Mouse (Mus musculus): ENCODE data around the gene Fancg.
"Not testable (repeated sequence)": the region's sequence is repeated elsewhere in the genome, so short reads cannot be mapped to it uniquely, and the experiment has no call there.

Gene Fancg

DNA sequence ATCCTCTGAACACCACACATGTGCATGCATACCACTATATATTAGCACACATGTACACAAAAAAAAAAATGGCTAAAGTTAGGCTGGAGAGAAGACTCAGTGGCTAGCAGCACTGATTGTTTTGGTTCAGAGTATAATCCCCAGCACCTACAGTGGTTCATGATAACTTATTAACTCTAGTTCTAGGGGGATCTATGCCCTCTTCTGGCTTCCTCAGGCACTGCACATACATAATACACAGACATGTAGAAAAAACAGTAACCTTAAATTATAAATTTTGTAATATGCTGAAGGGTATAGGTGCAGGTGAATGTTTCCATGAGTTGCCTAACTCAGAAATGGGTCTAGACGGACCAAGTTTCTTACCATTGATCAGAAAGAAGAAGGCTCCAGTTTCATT is 22.0 kb downstream of the Fancg start:
- DNase-seq, result no peak

DNA sequence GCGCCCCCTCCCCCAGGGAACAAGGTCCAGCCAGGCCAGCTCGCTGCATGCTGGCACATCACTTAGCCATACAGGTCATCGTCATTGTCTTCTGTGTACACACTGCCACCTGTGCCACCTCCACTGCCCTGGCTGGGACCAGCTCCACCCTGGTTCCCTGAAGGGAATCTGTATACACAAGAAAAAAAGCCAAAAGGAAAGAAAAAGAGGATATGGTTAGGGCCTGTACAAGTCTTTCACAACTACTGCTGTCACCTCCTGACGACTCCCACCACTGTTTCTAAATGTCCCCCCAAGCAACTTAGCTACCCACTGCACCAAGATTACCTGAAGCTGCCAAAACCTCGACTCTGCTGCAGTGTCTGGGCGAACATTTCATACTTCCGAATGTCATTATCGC is 29.8 kb downstream of the Fancg start:
- not testable (repeated sequence) for DNase-seq

DNA sequence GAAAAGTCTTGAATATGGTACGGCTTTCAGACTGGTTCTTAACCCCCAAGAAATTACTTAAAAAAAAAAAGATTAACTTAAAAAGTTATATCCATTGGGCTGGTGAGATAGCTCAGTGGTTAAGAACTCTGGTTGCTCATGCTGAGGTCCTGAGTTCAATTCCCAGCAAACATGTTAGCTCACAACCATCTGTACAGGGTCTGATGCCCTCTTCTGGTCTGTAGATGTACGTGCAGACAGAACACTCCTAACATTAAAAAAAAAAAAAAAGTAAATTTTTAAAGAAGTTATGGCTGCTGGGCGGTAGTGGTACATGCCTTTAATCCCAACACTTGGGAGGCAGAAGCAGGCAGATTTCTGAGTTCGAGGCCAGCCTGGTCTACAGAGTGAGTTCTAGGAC is 32.2 kb downstream of the Fancg start:
- DNase-seq, result no peak

DNA sequence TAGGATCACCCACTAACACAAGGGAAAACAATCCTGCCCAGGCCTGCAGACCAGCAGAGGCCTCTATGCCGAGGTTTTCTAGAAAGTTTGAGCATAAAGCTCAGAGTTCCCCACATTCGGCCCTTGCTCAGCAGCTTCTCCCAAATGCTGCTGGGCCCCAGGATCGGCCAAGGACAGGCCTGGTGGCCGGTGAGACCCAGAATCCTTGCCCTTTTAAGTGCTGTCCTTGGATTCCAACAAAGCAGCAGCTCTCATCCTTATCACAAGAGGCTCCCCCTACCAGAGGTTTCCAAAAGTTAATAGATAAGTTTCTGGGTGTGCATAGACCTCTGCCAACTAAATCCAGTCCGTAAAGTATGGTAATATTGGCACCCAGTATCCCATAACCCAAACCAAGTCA is 36.4 kb downstream of the Fancg start:
- DNase-seq, result no peak

DNA sequence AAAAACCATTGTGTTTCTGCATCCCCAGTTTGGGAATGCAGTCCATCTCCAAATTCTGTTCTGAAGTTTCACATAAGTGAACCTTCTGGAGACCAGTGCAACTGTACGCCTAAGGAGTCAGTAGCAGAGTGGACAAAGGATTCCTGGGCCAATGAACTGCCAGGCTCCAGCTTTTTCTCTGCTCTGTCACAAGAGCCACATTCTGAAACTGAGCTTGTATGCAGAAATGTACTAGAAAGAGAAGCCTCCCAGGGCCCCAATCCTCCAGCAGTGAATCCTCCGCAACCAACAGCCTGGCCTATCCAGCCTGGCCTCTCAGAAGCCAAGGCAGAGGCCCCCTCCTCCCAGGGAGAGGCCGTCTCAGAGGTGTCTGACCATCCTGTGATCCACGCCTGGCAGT is 37.4 kb downstream of the Fancg start:
- DNase-seq, result no peak

DNA sequence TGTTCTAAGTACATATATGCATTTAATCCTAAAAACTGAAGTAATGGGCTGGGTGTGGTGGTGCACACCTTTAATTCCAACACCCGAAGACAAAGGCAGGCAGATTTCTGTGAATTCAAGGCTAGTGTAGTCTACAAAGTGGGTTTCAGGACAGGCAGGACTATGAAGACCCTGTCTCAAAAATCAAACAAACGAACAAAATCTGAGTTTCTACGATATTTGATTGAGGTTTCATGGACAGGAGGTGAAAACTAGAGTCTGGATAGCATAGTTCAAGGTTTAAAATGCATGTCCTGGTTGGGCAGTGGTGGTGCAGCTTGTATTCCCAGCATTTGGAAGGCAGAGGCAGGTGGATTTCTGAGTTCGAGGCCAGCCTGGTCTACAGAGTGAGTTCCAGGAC is 41.0 kb downstream of the Fancg start, which contains the start of gene 1700022I11Rik:
1700022I11Rik (plus strand) TSS at position 301 of the 400 bp plus-strand sequence.
- DNase-seq, result no peak

DNA sequence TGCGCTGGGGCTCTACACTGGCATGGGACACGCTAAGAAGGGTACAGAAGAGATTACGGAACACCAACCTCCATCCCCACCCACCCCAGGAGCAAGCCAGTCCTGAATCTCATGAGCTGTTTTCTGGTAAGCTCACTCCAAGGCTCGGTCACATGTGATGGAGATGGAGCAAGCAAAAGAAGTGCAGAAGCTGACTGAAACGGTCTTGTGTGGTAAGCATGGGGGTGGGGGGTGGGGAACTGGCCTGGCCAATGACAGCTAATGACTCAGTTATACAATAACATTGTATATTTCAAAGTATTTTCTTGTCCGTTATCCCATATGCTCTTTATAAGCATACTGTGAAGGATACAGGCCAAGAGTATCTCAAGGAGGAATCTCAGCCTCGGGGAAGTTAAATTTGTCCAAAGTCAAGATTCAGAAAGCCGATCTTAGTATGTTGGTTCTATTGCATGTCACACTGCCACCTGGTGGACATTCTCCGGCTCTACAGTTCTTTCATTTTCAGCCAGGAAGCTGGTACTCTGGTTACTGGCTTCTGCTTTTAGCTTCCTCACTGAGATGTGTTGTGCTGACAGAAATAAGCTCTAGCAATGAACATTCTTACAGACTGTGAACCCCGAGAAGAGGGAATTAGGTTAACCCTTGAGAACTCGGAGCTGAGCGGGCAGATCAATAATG is 45.1 kb downstream of the Fancg start:
- peak; percentile 23 to 29 for DNase-seq

DNA sequence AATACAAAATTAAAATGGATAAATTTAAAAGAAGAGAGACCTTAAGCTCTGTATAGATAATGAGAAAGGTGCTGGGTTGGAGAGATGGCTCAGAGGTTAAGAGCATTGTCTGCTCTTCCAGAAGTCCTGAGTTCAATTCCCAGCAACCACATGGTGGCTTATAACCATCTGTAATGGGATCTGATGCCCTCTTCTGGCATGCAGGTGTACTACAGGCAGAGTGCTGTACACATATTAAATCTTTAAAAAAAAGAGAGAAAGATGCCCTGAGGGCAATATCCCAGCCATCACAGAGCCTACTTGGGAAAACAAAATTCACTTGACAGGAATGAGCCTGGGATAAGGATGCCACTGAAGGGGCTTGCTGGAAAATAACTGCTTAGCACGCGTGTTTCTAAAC is 46.8 kb downstream of the Fancg start:
- no peak for DNase-seq

DNA sequence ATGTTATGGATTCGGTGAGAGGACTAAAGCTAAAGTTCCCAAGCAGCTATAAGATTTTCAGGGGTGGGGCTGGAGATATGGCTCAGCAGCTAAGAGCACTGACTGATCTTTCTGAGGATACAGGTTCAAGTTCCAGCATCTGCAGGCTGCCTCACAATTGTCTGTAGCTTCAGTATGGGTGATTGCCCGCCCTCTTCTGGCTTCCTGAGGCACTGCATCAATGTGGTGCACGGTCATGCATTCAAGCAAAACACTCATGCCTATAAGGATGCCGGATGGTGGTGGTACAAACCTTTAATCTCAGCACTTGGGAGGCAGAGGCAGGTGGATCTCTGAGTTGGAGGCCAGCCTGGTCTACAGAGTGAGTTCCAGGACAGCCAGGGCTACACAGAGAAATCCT is 48.7 kb downstream of the Fancg start:
- DNase-seq, result peak; percentile 58 to 65

DNA sequence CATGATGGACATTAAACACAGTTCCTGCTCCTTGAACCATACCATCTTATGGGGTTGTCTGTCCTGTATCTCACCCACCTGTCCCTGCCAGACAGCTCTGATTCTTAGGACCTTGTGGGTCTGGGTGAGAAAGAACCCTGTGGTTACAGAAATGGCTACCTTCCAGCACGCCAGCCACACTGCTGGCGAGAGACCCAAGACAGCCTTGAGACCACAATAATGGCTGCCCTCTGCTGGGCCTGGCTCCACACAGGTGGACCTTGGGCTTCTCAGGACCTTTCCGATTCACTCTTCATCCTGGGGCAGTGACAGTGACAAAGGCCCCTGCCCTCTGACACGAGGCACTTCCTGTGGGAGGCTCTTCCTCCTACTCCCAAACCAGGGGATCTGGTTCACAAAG is 50.9 kb downstream of the Fancg start:
- DNase-seq, result no peak

DNA sequence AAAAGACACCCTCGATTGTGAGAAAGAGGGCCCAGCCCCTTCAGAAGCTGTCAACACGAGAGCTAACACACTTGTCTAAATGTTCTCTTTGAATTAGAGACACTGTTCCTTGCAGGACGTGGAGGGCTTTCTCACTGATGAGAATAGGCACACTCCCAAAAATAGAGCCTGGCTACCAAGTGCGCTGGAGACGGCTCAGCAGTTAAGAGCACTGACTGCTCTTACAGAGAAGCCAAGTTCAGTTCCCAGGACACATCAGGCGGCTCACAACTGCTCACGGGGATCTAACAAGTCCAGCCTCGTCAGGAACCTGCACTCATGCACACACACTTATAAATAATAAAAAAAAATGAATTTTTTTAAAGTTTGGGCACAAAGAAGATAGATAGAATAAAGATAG is 51.4 kb downstream of the Fancg start:
- DNase-seq, result no peak

DNA sequence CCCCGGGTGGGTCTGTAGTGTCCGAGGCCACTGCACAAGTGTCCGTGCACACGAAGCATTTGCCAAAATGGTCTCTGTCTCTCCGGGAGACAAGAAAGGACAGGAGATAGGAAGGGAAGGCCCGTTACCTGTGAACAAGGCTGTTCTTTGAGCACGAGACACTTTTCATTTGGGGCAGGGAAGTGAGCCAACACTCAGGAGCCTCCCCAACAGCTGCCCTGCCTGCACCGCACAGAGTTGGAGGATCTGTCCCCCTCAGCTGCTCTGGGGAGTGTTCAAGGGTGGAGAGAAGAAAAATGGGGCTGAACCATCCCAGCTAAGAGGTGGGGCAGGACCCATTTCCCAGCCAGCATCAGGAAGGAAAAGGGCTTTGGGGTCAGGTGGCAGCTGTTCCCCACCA is 52.3 kb downstream of the Fancg start:
- DNase-seq, result no peak

DNA sequence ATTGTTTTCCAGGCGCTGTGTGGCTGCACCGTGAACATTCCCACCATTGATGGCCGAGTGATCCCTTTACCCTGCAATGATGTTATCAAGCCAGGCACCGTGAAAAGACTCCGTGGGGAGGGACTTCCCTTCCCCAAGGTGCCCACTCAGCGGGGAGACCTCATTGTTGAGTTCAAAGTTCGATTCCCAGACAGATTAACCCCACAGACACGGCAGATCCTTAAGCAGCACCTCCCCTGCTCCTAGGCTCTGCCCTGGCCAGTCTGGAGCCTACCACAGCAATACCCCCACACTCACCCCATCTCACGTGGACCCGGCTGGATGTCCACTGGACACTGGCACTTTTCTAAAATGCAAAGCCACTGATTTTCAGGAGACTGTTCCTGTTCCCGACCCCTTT is 53.0 kb downstream of the Fancg start:
- no peak for DNase-seq

DNA sequence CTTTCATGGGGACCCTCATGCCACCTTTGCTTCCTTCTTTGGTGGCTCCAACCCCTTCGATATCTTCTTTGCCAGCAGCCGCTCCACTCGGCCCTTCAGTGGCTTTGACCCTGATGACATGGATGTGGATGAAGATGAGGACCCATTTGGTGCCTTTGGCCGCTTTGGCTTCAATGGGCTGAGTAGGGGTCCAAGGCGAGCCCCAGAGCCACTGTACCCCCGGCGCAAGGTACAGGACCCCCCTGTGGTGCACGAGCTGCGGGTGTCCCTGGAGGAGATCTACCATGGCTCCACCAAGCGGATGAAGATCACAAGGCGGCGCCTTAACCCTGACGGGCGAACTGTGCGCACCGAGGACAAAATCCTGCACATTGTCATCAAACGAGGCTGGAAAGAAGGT is 53.7 kb downstream of the Fancg start:
- no peak for DNase-seq

DNA sequence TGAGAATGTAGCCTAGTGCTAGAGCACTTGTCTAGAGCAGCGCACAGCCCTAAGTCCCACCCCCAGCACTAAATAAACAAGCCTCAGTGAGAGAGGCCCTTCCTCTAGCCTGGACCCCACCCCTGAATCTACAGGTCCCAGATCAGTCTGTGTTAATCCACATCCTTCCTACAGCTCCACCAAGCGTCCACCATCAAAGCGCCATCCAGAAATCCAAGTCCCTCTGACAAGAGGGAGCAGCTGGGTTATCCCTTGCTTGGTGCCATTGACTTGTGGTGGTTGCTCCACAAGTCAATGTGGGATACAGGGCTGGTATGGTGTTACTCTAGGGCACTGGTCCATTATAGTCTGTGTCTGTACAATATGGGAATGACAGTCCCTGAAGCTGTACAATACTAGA is 55.1 kb downstream of the Fancg start:
- no peak for DNase-seq

DNA sequence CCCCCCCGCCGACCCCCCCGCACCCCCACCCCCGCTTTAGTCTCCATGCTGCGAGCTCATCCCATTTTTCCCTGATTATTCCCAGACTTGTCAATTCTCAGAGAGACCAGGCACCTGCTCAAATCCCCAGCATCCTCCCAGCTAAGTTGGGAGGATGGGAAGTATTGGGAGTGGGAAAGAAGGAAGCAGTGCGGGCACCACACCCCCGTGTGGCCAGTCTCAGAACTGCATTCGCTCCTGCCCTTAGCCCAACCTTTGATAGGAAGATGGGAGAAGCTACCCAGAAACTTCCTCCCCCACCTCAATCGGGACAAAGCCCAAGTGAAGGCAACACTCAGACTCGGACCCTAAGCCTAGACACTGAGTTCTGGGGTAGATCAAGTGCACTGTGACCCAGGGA is 56.0 kb downstream of the Fancg start:
- DNase-seq, result peak; percentile 45 to 50

DNA sequence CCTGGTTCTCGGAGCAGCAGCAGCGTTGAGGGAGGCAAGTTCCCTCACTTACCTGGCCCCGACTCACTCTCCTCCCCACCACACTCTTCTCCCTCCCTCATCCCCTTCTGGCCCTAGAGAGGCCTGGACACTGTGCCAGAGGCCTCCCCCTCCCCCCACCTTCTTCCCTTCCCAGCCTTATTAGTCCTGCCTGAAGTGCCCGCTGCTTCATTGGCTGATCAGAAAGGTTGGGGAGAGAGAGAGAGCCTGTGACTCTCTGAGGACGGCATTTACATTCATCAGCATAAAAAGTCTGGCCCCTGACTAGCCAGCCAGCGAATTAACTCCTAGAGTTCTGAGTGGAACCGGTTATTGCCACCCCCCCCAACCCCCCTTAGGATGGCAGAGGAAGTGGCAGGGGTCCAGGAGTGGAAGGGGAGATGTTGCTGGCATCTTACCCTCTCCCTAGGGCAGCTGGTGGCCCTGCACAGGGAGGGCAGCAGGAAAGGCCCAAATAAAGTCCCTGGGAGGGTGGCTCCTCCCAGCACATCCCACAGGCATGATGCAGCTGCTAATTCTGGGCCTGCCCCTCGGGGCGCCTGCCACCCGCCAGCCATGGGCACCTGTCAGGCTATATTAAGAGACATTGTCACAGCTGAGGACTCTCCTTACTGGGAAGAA is 56.7 kb downstream of the Fancg start:
- DNase-seq, result no peak

DNA sequence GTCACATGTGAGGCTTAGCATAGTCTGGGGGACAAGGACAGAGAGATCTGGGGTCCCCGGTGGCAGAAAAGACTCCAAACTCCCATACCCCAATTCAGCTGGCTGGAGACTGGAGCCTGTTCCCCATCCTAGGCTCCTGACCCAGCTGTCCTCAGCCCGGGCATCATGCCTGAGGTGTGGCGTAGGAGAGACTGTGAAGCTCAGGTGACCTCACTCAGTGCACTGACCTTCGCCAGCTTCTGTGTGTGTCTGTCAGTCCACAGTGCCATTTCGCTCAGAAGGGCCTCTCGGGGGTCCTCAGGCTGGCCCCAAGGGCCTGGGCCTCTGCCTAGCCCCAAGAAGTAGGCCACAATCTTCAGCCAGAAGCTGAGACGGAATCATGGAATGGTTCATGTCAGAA is 57.7 kb downstream of the Fancg start:
- no peak for DNase-seq

Measured in thymus, postnatal 36 days (tissue).